Mouse (Mus musculus): ENCODE data around the gene Bcl2l11. TPM values are rescaled to one million over a fixed set of nuclear protein-coding genes. Genes with fewer than 3 reads are reported as not detected.

Bcl2l11 gene
- total and polyA plus RNA-seq, 3 experiments = 2.3 to 6.3 TPM; not detected in 1

DNA sequence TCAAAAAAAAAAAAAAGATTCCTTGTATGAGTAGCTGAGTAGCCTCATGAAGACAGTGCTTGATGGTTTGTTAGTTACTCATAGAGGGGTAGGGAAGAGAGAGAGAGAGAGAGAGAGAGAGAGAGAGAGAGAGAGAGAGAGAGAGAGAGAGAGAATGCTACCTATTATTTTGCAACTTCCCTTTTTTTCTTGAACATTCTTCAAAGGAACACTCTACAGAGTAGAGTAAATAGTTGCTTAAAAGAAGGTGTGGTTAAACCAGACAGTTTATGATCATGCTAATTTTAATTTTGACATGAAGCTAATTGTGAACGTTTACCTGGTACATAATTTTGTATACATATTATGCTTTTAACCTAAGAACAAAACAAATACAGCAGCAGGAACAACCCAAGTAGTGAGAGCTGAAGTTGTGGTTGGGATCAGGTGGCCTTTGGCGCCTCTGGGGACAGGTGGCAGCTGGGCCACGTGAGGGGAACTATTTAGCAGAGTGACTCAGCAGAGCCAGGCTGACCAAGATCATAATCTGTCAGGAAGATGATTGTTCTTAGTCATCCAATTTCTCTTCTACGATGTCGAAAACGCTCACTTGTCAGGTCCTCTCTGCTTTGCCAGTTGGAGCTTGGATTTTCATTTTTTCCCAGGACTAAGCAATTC lies 78.0 kb downstream of the Bcl2l11 start:
- peak; percentile 80 for DNase-seq (ENCODE audit: low read depth, low spot score)
- TF ChIP-seq HCFC1 (IDR thresholded peaks at IDR 0.05; ENCODE audit: low read depth, low read length) (no peak), TBP (IDR thresholded peaks at IDR 0.05; ENCODE audit: low read depth, low read length) (no peak), MXI1 (IDR thresholded peaks at IDR 0.05; ENCODE audit: low read depth, low read length) (peak; percentile 70; the same call in 1 of the 2 replicates), USF2 (IDR thresholded peaks at IDR 0.05; ENCODE audit: borderline replicate concordance in 1 of 2, insufficient read depth in 1 of 2, low read depth in 1 of 2, low read length in 2 of 2) (peak in 1 of 2 experiments; percentile 74; a peak in 2 of 4 replicates), GABPA (IDR thresholded peaks at IDR 0.05; ENCODE audit: low read depth, low read length) (peak; percentile 63; the same call in 1 of the 2 replicates), MYB (IDR thresholded peaks at IDR 0.05; ENCODE audit: low read depth, low read length) (no peak), GATA1 (IDR thresholded peaks at IDR 0.05; ENCODE audit: low read depth, low read length) (peak; percentile 56; the same call in 1 of the 2 replicates), TAL1 (IDR thresholded peaks at IDR 0.05; ENCODE audit: low read length) (no peak), ZKSCAN1 (IDR thresholded peaks at IDR 0.05; ENCODE audit: low read depth, low read length) (no peak), EP300 (IDR thresholded peaks at IDR 0.05; ENCODE audit: low read depth in 1 of 2, low read length in 2 of 2) (peak in 1 of 2 experiments; percentile 43; a peak in 1 of 4 replicates), POLR2A (IDR thresholded peaks at IDR 0.05; ENCODE audit: control insufficient read depth in 1 of 2, insufficient read depth in 1 of 2, low read depth in 1 of 2, low read length in 2 of 2, poor library complexity in 1 of 2) (no peak), POLR2AphosphoS2 (IDR thresholded peaks at IDR 0.05; ENCODE audit: low read length) (no peak), CHD2 (IDR thresholded peaks at IDR 0.05; ENCODE audit: low read length) (no peak), MYC (IDR thresholded peaks at IDR 0.05; ENCODE audit: low read depth, low read length) (peak; percentile 41; the same call in 1 of the 2 replicates), KAT2A (conservative IDR thresholded peaks at IDR 0.05; ENCODE audit: low read depth, low read length) (no peak), MEF2A (IDR thresholded peaks at IDR 0.05; ENCODE audit: extremely low read depth, insufficient replicate concordance, low read depth, low read length, poor library complexity, severe bottlenecking) (no peak), CTCF (IDR thresholded peaks at IDR 0.05 in 2 of 3, conservative IDR thresholded peaks at IDR 0.05 in 1 of 3; ENCODE audit: control insufficient read depth in 1 of 3, insufficient read depth in 1 of 3, low read depth in 2 of 3, low read length in 3 of 3, poor library complexity in 1 of 3, severe bottlenecking in 1 of 3) (no peak), NELFE (IDR thresholded peaks at IDR 0.05; ENCODE audit: low read depth, low read length) (no peak), USF1 (IDR thresholded peaks at IDR 0.05; ENCODE audit: low read depth, low read length) (peak; percentile 92), ZMIZ1 (IDR thresholded peaks at IDR 0.05; ENCODE audit: low read depth, low read length) (no peak), POLR2AphosphoS5 (IDR thresholded peaks at IDR 0.05; ENCODE audit: borderline replicate concordance, low read depth, low read length) (no peak), RAD21 (IDR thresholded peaks at IDR 0.05; ENCODE audit: low read depth, low read length) (no peak), CHD1 (IDR thresholded peaks at IDR 0.05; ENCODE audit: low read depth, low read length) (no peak), RCOR1 (IDR thresholded peaks at IDR 0.05; ENCODE audit: low read depth, low read length) (no peak), TCF12 (IDR thresholded peaks at IDR 0.05; ENCODE audit: low read depth, low read length) (peak; percentile 69; the same call in 1 of the 2 replicates), UBTF (IDR thresholded peaks at IDR 0.05; ENCODE audit: borderline replicate concordance, insufficient read depth, low read depth, low read length) (no peak), E2F4 (IDR thresholded peaks at IDR 0.05; ENCODE audit: borderline replicate concordance, low read depth, low read length) (no peak), MAZ (IDR thresholded peaks at IDR 0.05; ENCODE audit: low read depth, low read length) (peak; percentile 90), ZNF384 (IDR thresholded peaks at IDR 0.05; ENCODE audit: low read depth, low read length) (no peak), MAFK (IDR thresholded peaks at IDR 0.05; ENCODE audit: borderline replicate concordance, low read depth, low read length) (no peak), BHLHE40 (IDR thresholded peaks at IDR 0.05; ENCODE audit: borderline replicate concordance, low read depth, low read length) (peak; percentile 94), ZC3H11A (IDR thresholded peaks at IDR 0.05; ENCODE audit: low read depth, low read length) (no peak), NRF1 (IDR thresholded peaks at IDR 0.05; ENCODE audit: insufficient read depth, low read depth, low read length, poor library complexity, severe bottlenecking) (no peak), MAX (IDR thresholded peaks at IDR 0.05; ENCODE audit: low read length) (peak; percentile 77), ELF1 (IDR thresholded peaks at IDR 0.05; ENCODE audit: low read depth, low read length) (no peak), JUND (IDR thresholded peaks at IDR 0.05; ENCODE audit: low read depth, low read length) (0 out of 2 replicates have a peak, but pooled peaks have one; percentile 34)

More for the DNA sequence above, 78.0 kb downstream of the Bcl2l11 start:
- Histone ChIP-seq H3K4me1 (ENCODE audit: control insufficient read depth in 1 of 2, insufficient read depth in 2 of 2, low read length in 2 of 2) (peaks cover 6 to 14% of the 10 kb centered on the region in 2 experiments), H3K79me2 (ENCODE audit: control insufficient read depth, insufficient read depth, low read length, poor library complexity) (no peaks in the 10 kb centered on the region), H3K27ac (ENCODE audit: control insufficient read depth, low read depth, low read length) (peak overlapping the region; percentile 60), H3K9me3 (replicated peaks; ENCODE audit: insufficient read depth, low read length) (no peaks in the 10 kb centered on the region), H3K4me3 (ENCODE audit: control insufficient read depth in 1 of 2, insufficient read depth in 1 of 2, low read depth in 2 of 2, low read length in 2 of 2) (0 out of 4 replicates have a peak overlapping the region, but pooled peaks have one; percentile 6 to 18), H3K9ac (ENCODE audit: control insufficient read depth, low read depth, low read length, poor library complexity, severe bottlenecking) (no peak overlapping the region), H3K36me3 (ENCODE audit: control insufficient read depth in 1 of 2, insufficient read depth in 2 of 2, low read length in 2 of 2) (peaks cover 0 to 16% of the 10 kb centered on the region in 2 experiments; a peak in 2 of 4 replicates), H3K27me3 (ENCODE audit: control insufficient read depth in 1 of 2, insufficient read depth in 2 of 2, low read length in 2 of 2) (no peaks in the 10 kb centered on the region; a peak in 1 of 4 replicates)
